Mouse (Mus musculus) B cell, adult (primary cell): ENCODE measurements around the gene Cmtm1. TPM values are rescaled to one million over a fixed set of nuclear protein-coding genes. Genes with fewer than 3 reads are reported as not detected.

ENCODE experiments used
- total RNA-seq: library from RNA; stranded (reverse); gene quantifications from 4 replicates; pipeline ENCODE4 v1.2.4, GENCODE M21; 2023; ENCODE audit not compliant: inconsistent age

Gene Cmtm1
- not detected in 4 replicates for total RNA-seq

GRCm38 (mm10) chr8:104309441-104310155 lies at the start of gene Cmtm1, which contains the start of gene Gm45711:
Cmtm1 (minus strand) TSS chr8:104310145.
Gm45711 (minus strand) TSS chr8:104310081.

DNA sequence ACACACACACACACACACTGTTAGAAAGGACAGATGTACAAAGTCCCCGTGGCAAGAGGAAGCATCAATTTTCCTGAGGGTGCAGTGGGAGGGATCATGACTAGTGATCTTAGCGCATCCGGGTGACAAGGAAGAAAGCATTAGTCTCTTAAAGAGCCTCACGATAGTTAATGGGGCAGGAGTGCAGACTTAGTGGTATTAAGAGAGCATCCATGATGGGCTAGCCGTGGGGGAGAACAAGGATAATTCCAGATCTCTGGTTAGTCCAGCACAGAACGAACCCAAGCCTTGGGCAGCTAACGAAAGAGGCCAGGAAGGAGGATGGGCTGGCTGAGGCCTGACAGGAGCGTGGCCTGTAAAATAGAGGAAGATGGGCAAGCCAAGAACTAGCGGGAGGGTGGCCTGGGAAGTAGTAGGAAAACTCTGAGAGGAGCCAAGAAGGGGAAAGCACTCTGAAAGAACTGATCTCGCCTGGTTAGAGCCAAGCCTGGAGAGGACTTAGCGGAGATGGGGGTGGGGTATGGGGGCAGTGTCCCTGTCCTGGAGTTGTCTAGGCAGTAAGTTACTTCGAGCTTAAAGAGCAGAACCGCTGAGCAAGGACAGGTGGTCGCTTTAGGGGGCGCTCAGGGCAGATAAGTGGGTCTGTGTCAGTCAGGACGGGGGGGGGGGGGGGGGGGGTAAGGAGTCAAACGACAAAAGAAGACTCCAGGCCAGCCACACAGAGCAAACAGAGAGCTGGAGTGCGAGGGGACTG lies 29.5 kb upstream of the Cmtm1 start, which contains the start of gene Cmtm3:
TSS of gene Cmtm3 (plus strand) at position 182 of the 754 bp plus-strand sequence.

DNA sequence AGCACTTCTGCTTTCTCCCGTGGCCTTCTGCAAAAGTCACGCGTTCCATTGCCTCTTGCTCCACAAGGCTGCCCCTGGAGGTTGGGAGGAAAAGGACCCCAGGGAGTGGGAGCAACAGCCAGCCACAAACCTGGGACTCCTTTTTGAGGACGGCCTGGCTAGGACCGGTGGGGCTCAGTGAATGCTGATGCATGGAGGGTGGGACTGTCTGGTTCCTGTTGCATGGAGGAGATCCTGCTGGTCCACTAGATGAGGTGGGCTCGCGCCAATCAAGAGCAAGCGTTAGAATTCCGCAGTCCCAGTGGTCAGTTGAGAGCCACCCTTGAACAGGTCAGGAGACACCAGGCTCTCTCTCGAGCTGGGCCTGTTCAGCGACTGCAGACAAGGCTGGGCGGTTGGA lies 12.0 kb upstream of the Cmtm1 start, which contains the start of gene Cmtm2b:
TSS of gene Cmtm2b (plus strand) at position 301 of the 400 bp plus-strand sequence.

GRCm38 (mm10) chr8:104321267-104321666 lies 11.3 kb upstream of the Cmtm1 start, which contains the start of gene Gm11020:
Gm11020 (plus strand) TSS chr8:104321567.

GRCm38 (mm10) chr8:104293081-104293480 lies 16.9 kb downstream of the Cmtm1 start, which contains the start of gene Cmtm2a:
Cmtm2a (minus strand) TSS chr8:104293181.

DNA sequence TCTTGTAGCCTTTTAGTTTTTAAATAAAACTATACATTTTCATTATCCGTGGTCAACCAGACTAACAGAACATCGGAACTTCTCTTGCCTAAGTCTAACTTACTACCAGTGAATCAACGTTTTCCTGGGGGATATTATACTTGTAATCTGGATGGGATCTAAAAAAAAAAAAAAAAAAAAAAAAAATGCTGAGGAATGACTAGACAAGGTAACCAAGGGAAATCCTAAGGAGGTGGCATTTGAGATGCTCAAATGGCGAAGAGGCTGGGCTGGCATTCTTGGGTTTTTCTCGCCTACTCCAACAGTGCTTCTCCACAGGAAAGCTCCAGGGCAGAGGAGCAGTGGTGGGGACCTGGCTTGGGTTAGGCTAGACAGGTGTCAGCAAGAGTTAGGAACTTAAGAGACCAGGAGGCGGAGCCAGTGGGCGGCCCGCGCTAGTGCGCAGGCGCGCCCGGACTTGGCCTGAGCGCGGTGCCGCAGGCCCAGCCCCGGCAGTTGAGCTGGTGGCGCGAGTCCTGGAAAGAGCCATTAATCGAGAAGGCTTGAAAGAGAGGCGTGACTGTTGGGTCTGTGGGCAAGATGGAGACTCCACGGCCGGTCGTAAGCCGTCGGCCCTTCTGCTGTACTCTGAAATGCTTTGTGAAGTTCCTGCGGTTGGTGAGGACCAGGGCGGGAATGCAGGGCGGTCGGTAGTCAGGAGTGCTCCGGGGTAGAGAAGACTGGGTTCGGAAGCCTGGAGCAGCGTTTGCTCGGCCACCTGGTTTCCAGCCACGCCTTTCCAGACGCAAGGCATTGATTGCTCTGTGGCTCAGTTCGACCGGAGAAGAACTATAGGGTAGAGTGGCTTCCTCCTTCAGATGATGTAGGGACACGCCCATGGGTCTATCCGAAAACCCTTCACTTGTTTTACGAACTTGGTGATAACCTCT lies 59.2 kb downstream of the Cmtm1 start, which contains the start of gene Cklf:
TSS of gene Cklf (plus strand) at position 423 of the 929 bp plus-strand sequence.

GRCm38 (mm10) chr8:104248276-104248675 lies 61.7 kb downstream of the Cmtm1 start, which contains the start of gene Tk2:
Tk2 (minus strand) TSS chr8:104248558.

Other genes with a start within 250 kb of the Cmtm1 start
- 0.64 to 1.6 TPM (median 0.92 TPM) in 4 replicates for gene Cdh5, start 208.5 kb downstream of the Cmtm1 start, total RNA-seq
- 0.38 TPM in 1 of 4 replicates, not detected in the others for gene Bean1, start 139.7 kb downstream of the Cmtm1 start, total RNA-seq
- 98.5 to 107 TPM (median 104 TPM) in 4 replicates for gene Tk2, start 61.6 kb downstream of the Cmtm1 start, total RNA-seq
- 66.5 to 76.0 TPM (median 67.5 TPM) in 4 replicates for gene Cklf, start 59.3 kb downstream of the Cmtm1 start, total RNA-seq
- not detected in 4 replicates for gene Cmtm2a, start 17.0 kb downstream of the Cmtm1 start, total RNA-seq
- gene Gm45711, start 64 bp downstream of the Cmtm1 start, total RNA-seq: not detected in 4 replicates
- gene Gm11020, start 11.4 kb upstream of the Cmtm1 start, total RNA-seq: not detected in 4 replicates
- gene Cmtm2b, start 12.1 kb upstream of the Cmtm1 start, total RNA-seq: not detected in 4 replicates
- gene Cmtm3, start 29.3 kb upstream of the Cmtm1 start, total RNA-seq: 11.3 to 18.9 TPM (median 13.8 TPM) in 4 replicates
- gene Cmtm4, start 85.7 kb upstream of the Cmtm1 start, total RNA-seq: 0.48 to 0.72 TPM (median 0.60 TPM) in 4 replicates
- 49.5 to 85.5 TPM (median 58.7 TPM) in 4 replicates for gene Dync1li2, start 132.9 kb upstream of the Cmtm1 start, total RNA-seq
- gene Terb1, start 199.8 kb upstream of the Cmtm1 start, total RNA-seq: 2.6 to 4.0 TPM (median 3.4 TPM) in 4 replicates
- gene Nae1, start 224.5 kb upstream of the Cmtm1 start, total RNA-seq: 35.0 to 43.0 TPM (median 39.4 TPM) in 4 replicates
- gene Car7, start 224.5 kb upstream of the Cmtm1 start, total RNA-seq: 1.1 to 1.5 TPM (median 1.3 TPM) in 4 replicates